Mouse (Mus musculus) cerebellum, adult 9-11 months (tissue): ENCODE results near the gene Dennd1c.
"Not testable (repeated sequence)": the region's sequence is repeated elsewhere in the genome, so short reads cannot be mapped to it uniquely, and the experiment has no call there.

Experiments
- DNase-seq: peaks from one replicate; pipeline ENCODE4 v3.0.0; 2022

Dennd1c gene

GRCm38 (mm10) chr17:57095855-57096622 lies 17.7 kb upstream of the Dennd1c start:
- DNase-seq, result peak; percentile 45

- DNase-seq, result no peak
Measured at GRCm38 (mm10) chr17:57094222-57094621, 15.9 kb upstream of the Dennd1c start.

- DNase-seq, result peak; percentile 95
Measured at GRCm38 (mm10) chr17:57087049-57087832, 8.9 kb upstream of the Dennd1c start, which contains the start of gene Tubb4a. Gene Tubb4a, minus strand, starts transcription at chr17:57087782.

GRCm38 (mm10) chr17:57085970-57086757 lies 7.8 kb upstream of the Dennd1c start:
- DNase-seq, result peak; percentile 98

DNA sequence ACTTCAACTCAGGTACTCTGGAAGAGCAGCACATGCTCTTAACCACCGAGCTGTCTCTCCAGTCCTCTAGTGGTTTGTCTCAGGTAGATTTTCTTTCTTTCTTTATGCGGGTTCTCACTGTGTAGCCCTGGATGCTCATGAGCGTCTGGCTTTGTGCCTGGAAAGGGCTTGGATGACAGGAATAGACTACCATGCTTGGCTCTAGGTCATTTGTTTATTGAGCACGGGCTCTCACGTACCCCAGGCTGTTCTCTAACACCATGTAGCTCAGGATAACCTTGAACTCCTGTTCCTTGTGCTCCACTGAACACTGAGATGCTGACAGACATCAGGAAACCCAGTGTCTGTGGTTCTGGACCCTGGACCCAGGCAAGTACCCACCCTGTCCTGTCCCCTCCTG lies 4.2 kb upstream of the Dennd1c start:
- DNase-seq, result peak; percentile 83

- DNase-seq, result peak; percentile 59
Measured at GRCm38 (mm10) chr17:57081234-57081842, 3.0 kb upstream of the Dennd1c start.

- no peak for DNase-seq
Measured at GRCm38 (mm10) chr17:57079919-57080318, 1.6 kb upstream of the Dennd1c start.

DNA sequence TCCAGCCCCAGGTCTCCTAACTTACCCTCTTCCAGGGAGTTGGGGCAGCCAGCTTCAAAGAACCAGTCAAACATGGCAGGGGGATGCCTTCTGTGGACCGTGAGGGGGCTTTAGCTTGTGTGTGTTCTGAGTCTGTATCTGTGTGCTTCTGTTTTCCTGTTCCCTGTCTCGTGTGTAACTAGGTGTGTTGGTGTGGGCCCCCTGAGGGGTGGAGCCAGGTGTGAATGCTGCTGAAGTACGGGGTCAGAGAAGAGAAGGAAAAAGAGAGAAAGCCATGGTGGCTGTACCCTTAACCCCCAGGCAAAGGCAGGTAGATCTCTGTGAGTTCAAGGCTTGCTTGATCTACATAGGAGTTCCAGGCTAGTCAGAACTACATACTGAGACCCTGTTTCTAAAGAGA lies 1.4 kb downstream of the Dennd1c start:
- no peak for DNase-seq

- DNase-seq, result no peak
Measured at GRCm38 (mm10) chr17:57070699-57071098, 7.6 kb downstream of the Dennd1c start.

GRCm38 (mm10) chr17:57070272-57070671 lies 8.0 kb downstream of the Dennd1c start:
- no peak for DNase-seq

DNA sequence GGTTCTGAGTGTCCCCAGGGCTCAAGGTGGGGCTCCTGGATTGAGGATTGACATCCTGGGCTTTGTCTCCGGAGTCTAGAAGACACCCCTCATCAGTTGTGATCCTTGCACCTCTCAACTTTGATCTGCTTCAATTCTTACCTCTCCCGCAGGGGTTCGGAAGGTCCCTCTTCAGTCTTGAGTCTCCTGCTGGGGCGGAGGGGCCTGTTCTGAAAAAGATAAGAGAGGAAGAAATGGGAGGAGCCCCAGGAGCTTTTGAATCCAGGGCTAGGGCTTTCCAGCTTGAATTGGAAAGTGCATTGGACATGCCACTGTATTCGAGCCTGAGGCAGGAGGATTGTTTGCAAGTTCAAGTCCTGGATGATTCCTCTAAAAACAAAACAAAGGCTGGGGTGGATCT lies 11.4 kb downstream of the Dennd1c start:
- no peak for DNase-seq

- peak; percentile 52 for DNase-seq
Measured at GRCm38 (mm10) chr17:57063031-57063430, 15.3 kb downstream of the Dennd1c start.

DNA sequence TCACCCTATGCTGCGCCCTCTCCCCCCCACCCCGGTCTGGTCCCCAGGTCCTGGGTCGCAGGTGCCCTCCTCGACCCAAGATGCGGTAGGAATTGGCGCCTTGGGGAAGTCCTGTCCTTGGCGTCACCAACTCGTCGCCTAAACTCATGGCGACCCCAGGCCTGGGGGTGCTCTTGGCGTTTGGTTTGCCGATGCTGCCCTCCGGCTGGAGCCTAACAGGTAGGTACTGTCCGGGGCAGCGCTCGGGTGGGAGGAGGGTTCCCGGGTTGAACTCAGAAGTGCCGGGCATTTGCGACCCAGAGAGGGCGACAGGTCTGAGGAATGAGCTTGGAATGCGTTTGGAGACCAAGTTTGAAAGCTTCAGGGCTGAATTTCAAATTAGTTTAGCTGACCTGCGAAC lies 15.8 kb downstream of the Dennd1c start:
- DNase-seq, result peak; percentile 56

DNA sequence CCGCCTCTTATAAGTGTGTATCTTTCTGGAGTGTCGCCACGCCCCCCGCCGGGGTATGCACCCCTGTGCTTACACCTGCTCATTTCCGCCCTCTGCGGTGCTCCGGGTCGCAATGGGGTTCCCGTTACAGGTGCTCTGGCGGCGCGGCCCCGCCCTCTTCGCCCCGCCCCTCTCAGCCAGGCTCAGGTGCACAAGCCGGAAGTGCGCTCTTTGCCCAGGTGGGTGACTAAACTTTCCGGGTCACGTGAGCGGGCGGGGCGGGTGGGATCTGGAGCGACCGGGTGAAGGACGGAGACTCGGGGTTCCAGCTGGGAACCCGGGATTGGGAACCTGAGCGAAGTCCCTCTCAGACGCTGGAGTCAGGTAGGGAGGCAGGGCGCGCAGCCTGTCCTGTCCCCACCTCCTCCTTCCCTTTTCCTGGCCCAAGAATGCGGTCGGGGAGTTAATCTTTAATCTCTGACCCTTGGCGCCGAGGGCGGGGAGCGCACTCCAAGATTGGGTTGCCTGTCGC lies 16.2 kb downstream of the Dennd1c start:
- peak; percentile 84 for DNase-seq

GRCm38 (mm10) chr17:57061069-57061468 lies 17.2 kb downstream of the Dennd1c start:
- DNase-seq, result peak; percentile 73

GRCm38 (mm10) chr17:57060231-57060801 lies 18.0 kb downstream of the Dennd1c start:
- peak; percentile 99 for DNase-seq

DNA sequence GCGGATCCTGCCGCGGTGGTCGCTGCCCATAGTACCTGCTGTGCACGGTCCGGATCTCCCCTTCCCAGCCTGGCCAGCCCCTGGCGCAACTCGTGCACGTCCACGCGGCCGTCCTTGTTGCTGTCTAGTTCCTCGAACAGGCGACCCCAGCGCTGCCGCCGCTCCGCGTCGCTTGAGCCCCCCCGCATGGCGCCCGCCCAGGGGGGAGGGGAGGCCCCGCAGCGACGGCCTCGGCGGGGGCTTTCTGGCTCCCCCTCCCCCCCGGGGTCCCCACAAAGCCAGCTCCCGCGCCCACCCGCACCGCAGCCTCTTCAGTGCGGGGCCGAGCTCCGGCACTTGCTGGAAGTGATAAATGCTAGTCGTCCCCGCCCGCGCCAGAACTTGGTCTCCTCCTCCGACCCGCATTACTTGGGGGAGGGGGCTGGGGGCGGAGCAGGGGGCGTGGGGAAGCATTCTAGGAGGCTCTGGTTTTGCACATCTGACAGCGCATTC lies 18.8 kb downstream of the Dennd1c start, which contains the start of gene Slc25a23:
Gene Slc25a23, minus strand, starts transcription at position 378 of the 492 bp plus-strand sequence.
- peak; percentile 87 for DNase-seq

GRCm38 (mm10) chr17:57058891-57059485 lies 19.3 kb downstream of the Dennd1c start, which contains the start of gene Crb3:
Gene Crb3, plus strand, starts transcription at chr17:57059105.
- peak; percentile 81 for DNase-seq

GRCm38 (mm10) chr17:57056246-57056645 lies 22.1 kb downstream of the Dennd1c start:
- no peak for DNase-seq

- DNase-seq, result not testable (repeated sequence)
Measured at GRCm38 (mm10) chr17:57051679-57052078, 26.6 kb downstream of the Dennd1c start.

DNA sequence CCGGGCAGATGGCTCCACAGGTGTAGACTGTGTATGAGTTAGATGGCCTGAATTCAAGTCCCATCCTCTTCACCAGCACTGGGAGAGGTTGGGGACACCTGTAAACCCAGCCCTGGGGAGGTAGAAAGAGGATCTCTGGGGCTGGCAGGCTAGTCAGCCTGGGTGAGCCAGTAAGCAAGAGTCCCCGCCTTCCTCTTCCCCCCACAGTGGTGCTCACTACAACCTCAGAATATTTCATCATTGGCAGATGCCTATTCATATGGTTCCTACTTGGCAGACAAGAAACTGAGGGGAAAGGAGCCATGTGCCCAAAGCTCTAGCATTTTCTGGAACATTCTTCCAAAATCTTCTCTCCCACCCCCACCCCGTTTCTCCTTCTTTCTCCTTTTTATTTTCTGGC lies 29.5 kb downstream of the Dennd1c start:
- DNase-seq, result no peak
